Mouse (Mus musculus): ENCODE data around the gene Dpp6. TPM values are rescaled to one million over a fixed set of nuclear protein-coding genes. Genes with fewer than 3 reads are reported as not detected.

Gene Dpp6
- polyA plus RNA-seq, 1 experiment from 2014 or later = 3.7 TPM

DNA sequence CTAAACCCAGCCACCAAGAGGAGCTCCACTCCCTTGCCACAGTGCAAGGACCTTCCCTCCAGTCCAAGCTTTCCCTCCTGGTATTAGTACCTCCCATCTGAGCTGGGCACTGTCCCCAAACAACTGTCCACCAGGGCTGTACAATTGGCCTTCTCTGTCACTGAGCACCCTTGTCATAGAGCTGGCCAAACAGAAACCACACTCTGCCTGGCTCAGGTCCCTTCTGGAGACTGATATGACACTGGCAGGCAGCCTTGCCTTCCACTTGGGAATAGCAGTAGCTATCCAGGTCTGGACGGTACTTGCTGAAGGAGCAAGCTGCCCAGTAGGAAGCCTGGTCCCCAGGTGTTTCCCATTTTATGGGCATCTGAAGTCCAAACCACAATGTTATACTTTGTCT lies 806.9 kb downstream of the Dpp6 start:
- ATAC-seq (ENCODE audit: insufficient number of reproducible peaks, insufficient read depth, low FRiP score, low TSS enrichment) = no peak

DNA sequence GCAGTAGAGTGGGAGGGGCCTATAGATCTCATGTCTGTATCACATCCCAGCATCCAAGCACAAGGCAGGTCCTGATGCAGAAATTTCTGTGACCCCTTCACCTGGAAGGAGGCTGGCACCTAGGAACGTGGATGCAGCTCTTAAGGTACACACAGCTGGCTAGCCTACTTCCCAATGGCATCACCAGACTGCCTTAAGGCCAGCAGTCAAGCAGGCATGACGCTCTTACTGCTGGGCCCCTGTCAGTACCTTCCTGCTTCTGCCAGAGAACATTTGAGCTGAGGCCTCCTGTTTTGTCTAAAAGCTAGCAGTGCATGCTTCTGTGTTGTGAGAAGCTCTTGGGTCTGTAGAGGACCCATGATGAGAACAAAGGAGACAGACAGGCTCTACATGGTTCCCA lies 815.1 kb downstream of the Dpp6 start:
- 81% methylated on average over 2 of the region's 2 CpGs for WGBS
- no peak for ATAC-seq (ENCODE audit: insufficient number of reproducible peaks, insufficient read depth, low FRiP score, low TSS enrichment)
- H3K4me3 ChIP-seq = no peak overlapping the region

More for the DNA sequence above, 806.9 kb downstream of the Dpp6 start:
- no peak overlapping the region for H3K27ac ChIP-seq
- no peak overlapping the region for H3K4me2 ChIP-seq (replicated peaks)
- 30% methylated on average over 1 of the region's 1 CpGs for WGBS
- H3K27me3 ChIP-seq = no peaks in the 10 kb centered on the region
- no peak overlapping the region for H3K9ac ChIP-seq
- no peaks in the 10 kb centered on the region for H3K36me3 ChIP-seq
- no peaks in the 10 kb centered on the region for H3K9me3 ChIP-seq
- no peak overlapping the region for H3K4me3 ChIP-seq
- no peaks in the 10 kb centered on the region for H3K4me1 ChIP-seq

DNA sequence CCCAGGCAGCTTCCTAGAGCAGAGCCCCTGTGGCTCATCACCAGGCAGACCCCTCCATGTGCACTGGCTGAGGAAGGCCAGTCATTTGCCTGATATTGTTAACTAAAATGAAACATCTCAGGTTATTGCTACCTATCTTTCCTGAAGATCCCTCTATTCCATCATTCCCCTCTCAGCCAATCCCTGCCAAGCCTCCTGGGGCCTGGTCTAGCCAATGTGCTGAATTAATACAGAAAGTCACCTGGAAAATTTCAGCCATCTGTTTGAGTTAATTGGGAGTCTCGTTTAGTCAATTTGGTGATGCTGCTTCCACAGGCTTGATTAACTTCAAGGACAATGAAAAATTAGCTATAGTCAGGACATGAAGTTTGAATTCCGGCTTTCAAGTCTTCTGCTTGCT lies 818.9 kb downstream of the Dpp6 start:
- Histone ChIP-seq H3K9ac (no peak overlapping the region), H3K36me3 (no peaks in the 10 kb centered on the region), H3K4me2 (replicated peaks) (no peak overlapping the region), H3K27me3 (no peaks in the 10 kb centered on the region), H3K4me3 (no peak overlapping the region), H3K9me3 (no peaks in the 10 kb centered on the region), H3K4me1 (no peaks in the 10 kb centered on the region), H3K27ac (no peak overlapping the region)
- WGBS = 72% methylated on average over 2 of the region's 2 CpGs
- no peak for ATAC-seq (ENCODE audit: insufficient number of reproducible peaks, insufficient read depth, low FRiP score, low TSS enrichment)

More for the DNA sequence above, 815.1 kb downstream of the Dpp6 start:
- H3K9ac ChIP-seq = no peak overlapping the region
- no peak overlapping the region for H3K4me2 ChIP-seq (replicated peaks)
- H3K9me3 ChIP-seq = no peaks in the 10 kb centered on the region
- H3K27me3 ChIP-seq = no peaks in the 10 kb centered on the region
- no peaks in the 10 kb centered on the region for H3K36me3 ChIP-seq
- H3K4me1 ChIP-seq = no peaks in the 10 kb centered on the region
- H3K27ac ChIP-seq = no peak overlapping the region

DNA sequence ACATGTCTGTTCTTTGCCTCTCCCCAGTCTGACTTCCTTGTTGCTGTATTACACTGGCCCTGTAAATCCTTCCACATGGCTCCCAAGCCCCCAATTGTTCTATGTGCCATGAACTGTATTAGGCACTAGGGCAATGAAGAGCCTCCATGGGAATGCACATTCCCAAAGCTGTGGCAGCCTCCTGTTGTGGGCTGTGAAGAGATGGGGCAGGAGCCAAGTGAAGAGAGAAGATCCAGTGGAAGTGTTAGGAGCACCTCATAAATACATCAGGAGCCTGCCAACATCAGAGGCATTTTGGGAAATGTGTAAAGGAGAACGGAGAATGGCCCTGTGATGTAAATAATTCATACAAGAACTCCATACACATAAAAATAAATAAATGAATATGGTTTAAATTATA lies 824.9 kb downstream of the Dpp6 start:
- Histone ChIP-seq H3K4me2 (replicated peaks) (no peak overlapping the region), H3K9ac (no peak overlapping the region), H3K4me1 (no peaks in the 10 kb centered on the region), H3K4me3 (no peak overlapping the region), H3K9me3 (no peaks in the 10 kb centered on the region), H3K27ac (no peak overlapping the region), H3K36me3 (no peaks in the 10 kb centered on the region), H3K27me3 (no peaks in the 10 kb centered on the region)
- WGBS = 85% methylated on average over 1 of the region's 1 CpGs
- no peak for ATAC-seq (ENCODE audit: insufficient number of reproducible peaks, insufficient read depth, low FRiP score, low TSS enrichment)

DNA sequence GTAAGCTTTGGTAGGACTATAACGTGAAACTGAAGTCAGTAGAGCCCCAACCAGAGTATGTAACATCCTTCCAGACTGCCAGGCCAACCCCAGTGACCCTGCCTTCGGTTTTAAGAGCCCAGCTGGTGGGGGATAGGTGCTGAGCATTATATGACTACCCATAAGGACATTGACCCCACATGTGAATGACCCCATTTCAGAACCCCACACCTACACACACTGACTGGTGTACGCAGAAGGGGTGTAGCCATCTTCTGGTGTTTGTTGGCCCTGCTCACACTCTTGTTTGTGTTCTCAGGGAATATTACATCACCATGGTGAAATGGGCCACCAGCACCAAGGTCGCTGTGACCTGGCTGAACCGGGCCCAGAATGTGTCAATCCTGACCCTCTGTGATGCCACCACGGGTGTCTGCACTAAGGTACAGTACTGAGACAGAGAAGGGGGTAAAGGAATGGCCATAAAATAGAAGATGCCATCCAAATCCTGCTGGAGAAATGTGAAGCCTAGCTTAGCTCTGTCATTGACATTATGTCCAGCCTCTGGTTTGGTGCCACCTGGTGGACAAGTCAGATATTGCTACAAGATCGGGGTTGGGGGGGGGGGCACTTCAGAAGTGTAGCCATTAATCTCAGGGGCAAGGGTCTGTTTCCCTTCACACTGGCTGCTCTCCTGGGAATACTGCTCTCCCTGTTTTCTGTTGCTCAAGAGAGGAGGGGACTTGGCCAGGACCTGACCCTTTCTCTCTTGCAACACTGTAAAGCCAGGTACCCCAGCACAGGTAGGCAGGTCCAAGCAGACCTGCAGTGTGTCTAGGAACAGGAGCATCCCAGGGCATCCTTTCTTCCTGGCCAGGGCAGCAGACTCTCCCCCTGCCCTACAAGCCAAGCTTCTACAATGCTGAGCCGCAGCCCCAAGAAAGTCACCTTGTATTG lies 835.1 kb downstream of the Dpp6 start:
- Histone ChIP-seq H3K4me1 (no peaks in the 10 kb centered on the region), H3K36me3 (no peaks in the 10 kb centered on the region), H3K4me2 (replicated peaks) (no peak overlapping the region), H3K4me3 (no peak overlapping the region), H3K9ac (no peak overlapping the region), H3K27ac (no peak overlapping the region), H3K9me3 (no peaks in the 10 kb centered on the region), H3K27me3 (no peaks in the 10 kb centered on the region)
- 57% methylated on average over 8 of the region's 8 CpGs for WGBS
- ATAC-seq (ENCODE audit: insufficient number of reproducible peaks, insufficient read depth, low FRiP score, low TSS enrichment) = no peak

DNA sequence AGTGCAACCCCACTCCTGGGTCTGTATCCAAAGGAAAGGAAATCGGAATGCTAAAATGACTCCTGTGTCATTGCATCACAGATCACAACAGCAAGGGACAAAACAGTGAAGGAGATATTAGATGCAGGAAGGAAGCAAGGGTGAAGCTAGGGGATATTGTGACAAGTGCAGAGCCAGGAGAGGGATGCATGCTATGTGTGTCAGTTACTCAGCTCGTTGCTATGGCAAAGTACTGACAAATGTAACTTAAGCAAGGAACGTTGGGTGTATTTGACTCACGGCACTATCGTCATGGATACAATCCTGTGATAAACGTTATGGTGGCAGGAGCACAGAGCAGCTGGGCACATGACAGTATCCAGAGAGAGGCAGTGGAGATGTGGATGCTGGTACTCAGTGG lies 839.1 kb downstream of the Dpp6 start:
- WGBS = 76% methylated on average over 6 of the region's 6 CpGs
- no peaks in the 10 kb centered on the region for H3K36me3 ChIP-seq

DNA sequence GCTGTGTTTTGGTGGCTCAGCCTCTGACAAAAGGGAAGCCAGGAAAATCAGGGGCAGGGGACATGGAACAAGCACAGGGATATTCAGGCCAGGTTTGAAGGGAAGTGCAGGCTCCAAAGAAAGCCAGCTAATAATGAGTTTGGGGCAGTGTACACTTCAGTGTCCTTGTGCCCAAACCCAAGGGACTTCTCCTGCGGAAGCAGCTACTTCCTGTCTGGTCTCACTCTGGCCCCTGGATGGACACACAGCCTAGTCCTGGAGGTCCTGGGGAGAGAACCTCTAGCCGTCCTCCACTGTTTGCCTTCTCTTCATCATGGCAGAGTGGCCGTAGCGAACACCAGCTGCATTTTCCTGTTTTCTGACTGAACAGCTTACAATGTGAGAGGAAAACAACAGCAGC lies 840.7 kb downstream of the Dpp6 start:
- Histone ChIP-seq H3K36me3 (no peaks in the 10 kb centered on the region), H3K9ac (no peak overlapping the region), H3K4me2 (replicated peaks) (no peak overlapping the region), H3K9me3 (no peaks in the 10 kb centered on the region), H3K27ac (no peak overlapping the region), H3K4me1 (no peaks in the 10 kb centered on the region), H3K4me3 (no peak overlapping the region), H3K27me3 (no peaks in the 10 kb centered on the region)
- 69% methylated on average over 4 of the region's 4 CpGs for WGBS
- ATAC-seq (ENCODE audit: insufficient number of reproducible peaks, insufficient read depth, low FRiP score, low TSS enrichment) = no peak

More for the DNA sequence above, 839.1 kb downstream of the Dpp6 start:
- H3K9ac ChIP-seq = no peak overlapping the region
- H3K4me1 ChIP-seq = no peaks in the 10 kb centered on the region
- no peak for ATAC-seq (ENCODE audit: insufficient number of reproducible peaks, insufficient read depth, low FRiP score, low TSS enrichment)
- H3K9me3 ChIP-seq = no peaks in the 10 kb centered on the region
- no peak overlapping the region for H3K27ac ChIP-seq
- H3K4me2 ChIP-seq (replicated peaks) = no peak overlapping the region
- H3K4me3 ChIP-seq = no peak overlapping the region
- H3K27me3 ChIP-seq = no peaks in the 10 kb centered on the region

DNA sequence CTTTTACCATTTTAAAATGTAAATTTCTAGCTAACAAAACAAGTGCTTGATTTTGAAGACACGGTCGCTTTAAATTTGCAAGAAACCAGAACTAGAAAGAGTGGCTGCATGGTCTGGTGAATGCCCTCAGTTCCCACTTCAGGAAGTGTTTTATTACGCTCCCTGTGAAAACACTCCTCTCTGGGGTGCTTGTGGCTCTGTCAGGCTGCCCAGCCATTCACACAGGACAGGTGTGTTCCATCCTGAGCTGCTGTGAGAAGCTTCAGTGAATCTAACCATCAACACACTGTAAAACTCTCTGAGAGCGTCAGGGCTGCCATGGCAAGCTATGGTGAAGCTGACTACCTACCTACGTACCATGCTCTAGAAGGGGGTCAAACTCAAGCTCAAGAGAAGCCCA lies 841.2 kb downstream of the Dpp6 start:
- no peak overlapping the region for H3K9ac ChIP-seq
- no peaks in the 10 kb centered on the region for H3K27me3 ChIP-seq
- no peaks in the 10 kb centered on the region for H3K4me1 ChIP-seq
- no peaks in the 10 kb centered on the region for H3K36me3 ChIP-seq
- no peak overlapping the region for H3K4me3 ChIP-seq
- no peak for ATAC-seq (ENCODE audit: insufficient number of reproducible peaks, insufficient read depth, low FRiP score, low TSS enrichment)
- H3K4me2 ChIP-seq (replicated peaks) = no peak overlapping the region
- WGBS = 77% methylated on average over 5 of the region's 5 CpGs
- H3K9me3 ChIP-seq = no peaks in the 10 kb centered on the region
- H3K27ac ChIP-seq = no peak overlapping the region

DNA sequence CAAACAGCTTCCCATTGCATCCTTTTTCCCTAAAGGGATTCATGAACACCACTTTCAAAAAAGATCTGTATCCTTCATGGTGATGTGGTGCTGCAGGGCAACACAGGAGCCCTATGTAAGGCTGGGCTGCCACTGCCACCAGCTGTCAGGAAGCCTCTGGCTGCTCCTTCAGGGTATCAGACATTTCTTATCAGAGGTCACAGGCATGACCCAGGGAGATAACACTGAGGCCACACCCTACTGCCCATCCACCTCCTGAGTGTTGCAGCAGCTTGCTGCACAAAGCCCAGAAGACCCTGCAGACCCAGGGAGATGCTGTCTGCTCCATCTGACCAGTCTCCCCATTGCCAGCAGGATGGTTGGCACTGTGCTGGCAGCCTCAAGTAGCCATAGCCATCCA lies 841.6 kb downstream of the Dpp6 start:
- Histone ChIP-seq H3K4me1 (no peaks in the 10 kb centered on the region), H3K27ac (no peak overlapping the region), H3K4me2 (replicated peaks) (no peak overlapping the region), H3K9ac (no peak overlapping the region), H3K4me3 (no peak overlapping the region), H3K27me3 (no peaks in the 10 kb centered on the region), H3K36me3 (no peaks in the 10 kb centered on the region), H3K9me3 (no peaks in the 10 kb centered on the region)
- ATAC-seq (ENCODE audit: insufficient number of reproducible peaks, insufficient read depth, low FRiP score, low TSS enrichment) = no peak

DNA sequence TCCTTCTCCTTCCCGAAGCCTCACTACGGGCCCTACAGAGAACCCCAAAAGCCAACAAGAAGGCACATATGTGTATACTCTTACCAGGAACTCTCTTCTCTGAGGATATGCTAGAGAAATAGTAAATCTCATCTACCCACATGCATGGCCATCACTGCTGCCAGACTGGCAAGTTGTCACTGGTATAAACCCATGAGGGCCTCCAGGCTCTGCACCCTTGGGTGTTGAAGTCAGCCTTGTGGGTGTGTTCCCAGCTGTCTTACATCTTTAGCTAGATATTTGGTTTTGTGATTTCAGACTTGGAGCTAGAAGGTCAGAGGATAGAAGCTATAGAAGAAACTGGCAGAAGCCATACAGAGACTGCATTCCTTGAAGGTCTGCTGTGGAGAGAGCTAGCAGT lies 842.0 kb downstream of the Dpp6 start:
- Histone ChIP-seq H3K36me3 (no peaks in the 10 kb centered on the region), H3K9ac (no peak overlapping the region), H3K27ac (no peak overlapping the region), H3K9me3 (no peaks in the 10 kb centered on the region), H3K4me3 (no peak overlapping the region), H3K27me3 (no peaks in the 10 kb centered on the region), H3K4me1 (no peaks in the 10 kb centered on the region), H3K4me2 (replicated peaks) (no peak overlapping the region)
- ATAC-seq (ENCODE audit: insufficient number of reproducible peaks, insufficient read depth, low FRiP score, low TSS enrichment) = no peak
- 91% methylated on average over 2 of the region's 2 CpGs for WGBS

DNA sequence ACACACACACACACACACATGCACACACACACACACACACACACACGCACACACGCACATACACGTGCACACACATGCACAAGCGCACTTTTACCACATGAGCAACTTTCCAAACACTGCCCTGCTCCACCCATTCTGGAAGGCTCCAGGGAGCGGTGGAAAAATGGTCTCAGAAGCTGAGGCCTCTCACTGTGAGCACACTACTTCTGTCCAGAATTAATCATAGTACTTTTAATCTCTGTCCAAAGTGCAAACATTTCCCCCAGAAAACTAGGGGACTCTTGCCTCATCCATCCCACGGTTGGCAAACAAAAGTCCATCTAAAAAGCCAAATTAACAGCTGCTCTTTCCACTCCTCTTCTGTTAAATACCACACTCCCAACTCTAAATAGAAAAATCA lies 842.8 kb downstream of the Dpp6 start:
- 89% methylated on average over 6 of the region's 6 CpGs for WGBS
- H3K36me3 ChIP-seq = no peaks in the 10 kb centered on the region
- no peaks in the 10 kb centered on the region for H3K4me1 ChIP-seq
- H3K9ac ChIP-seq = no peak overlapping the region
- H3K27me3 ChIP-seq = no peaks in the 10 kb centered on the region
- no peak for ATAC-seq (ENCODE audit: insufficient number of reproducible peaks, insufficient read depth, low FRiP score, low TSS enrichment)
- H3K4me3 ChIP-seq = no peak overlapping the region
- H3K27ac ChIP-seq = no peak overlapping the region
- no peaks in the 10 kb centered on the region for H3K9me3 ChIP-seq
- H3K4me2 ChIP-seq (replicated peaks) = no peak overlapping the region

DNA sequence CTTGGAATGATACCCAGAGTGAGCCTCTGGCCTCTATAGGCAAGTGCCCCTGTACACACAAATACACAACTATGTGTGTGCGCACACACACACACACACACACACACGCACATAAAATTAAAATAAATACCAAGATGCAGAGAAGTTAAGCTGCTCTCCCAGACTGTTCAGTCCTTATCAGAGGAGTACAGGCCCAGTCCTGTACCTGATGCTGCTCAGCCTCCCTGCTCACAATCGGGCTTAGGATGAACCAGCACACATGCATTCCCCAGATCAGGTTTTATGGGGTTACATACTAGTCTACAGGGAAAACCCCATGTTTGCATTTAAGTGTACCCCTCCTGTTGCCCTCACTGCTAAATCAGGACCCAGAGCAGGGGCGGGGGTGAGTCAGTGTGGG lies 847.1 kb downstream of the Dpp6 start:
- Histone ChIP-seq H3K36me3 (no peaks in the 10 kb centered on the region), H3K4me3 (no peak overlapping the region), H3K4me1 (no peaks in the 10 kb centered on the region), H3K4me2 (replicated peaks) (no peak overlapping the region), H3K27me3 (no peaks in the 10 kb centered on the region), H3K27ac (no peak overlapping the region), H3K9me3 (no peaks in the 10 kb centered on the region), H3K9ac (no peak overlapping the region)
- ATAC-seq (ENCODE audit: insufficient number of reproducible peaks, insufficient read depth, low FRiP score, low TSS enrichment) = no peak
- WGBS = 90% methylated on average over 4 of the region's 4 CpGs

Data from embryonic facial prominence, embryonic 12.5 days (tissue).